Mouse (Mus musculus): ENCODE data around the gene Pnma1.

- no peak for TF ChIP-seq POLR2A (IDR thresholded peaks at IDR 0.05; ENCODE audit: borderline replicate concordance, extremely low read depth, insufficient read depth, insufficient read length, poor library complexity, severe bottlenecking)
- TF ChIP-seq CTCF (IDR thresholded peaks at IDR 0.05; ENCODE audit: borderline replicate concordance, extremely low read depth, insufficient read depth, insufficient read length), result peak; percentile 47; the same call in 1 of the 2 replicates
Measured at GRCm38 (mm10) chr12:84161616-84162433, 13.5 kb upstream of the Pnma1 start.
